Mouse (Mus musculus) CD4-positive naive resting alpha-beta T cell, adult 76 days (primary cell): ENCODE results near the gene Flrt1. TPM values are rescaled to one million over a fixed set of nuclear protein-coding genes. Genes with fewer than 3 reads are reported as not detected.

ENCODE experiments used
- total RNA-seq: library from RNA; stranded (reverse); gene quantifications from one replicate; pipeline ENCODE4 v1.2.4, GENCODE M21; 2023

The Flrt1 gene
- total RNA-seq: not detected

GRCm38 (mm10) chr19:7105544-7105943, at the start of gene Flrt1:
Gene Flrt1 (minus strand): TSS chr19:7105729.

GRCm38 (mm10) chr19:7056248-7057087, 49.1 kb downstream of the Flrt1 start, which contains the start of gene Macrod1:
Gene Macrod1 (plus strand): TSS chr19:7056810.

Other genes with a start within 250 kb of the Flrt1 start
- 89.3 TPM for gene Ccdc88b, start 247.5 kb downstream of the Flrt1 start, total RNA-seq
- 125 TPM for gene Trmt112, start 196.0 kb downstream of the Flrt1 start, total RNA-seq
- gene Prdx5, start 195.6 kb downstream of the Flrt1 start, total RNA-seq: 48.4 TPM
- gene Esrra, start 183.9 kb downstream of the Flrt1 start, total RNA-seq: 26.7 TPM
- not detected for gene Catsperz, start 180.3 kb downstream of the Flrt1 start, total RNA-seq
- gene Kcnk4, start 171.2 kb downstream of the Flrt1 start, total RNA-seq: 1.1 TPM
- 10.2 TPM for gene Bad, start 163.9 kb downstream of the Flrt1 start, total RNA-seq
- gene Gpr137, start 163.2 kb downstream of the Flrt1 start, total RNA-seq: 7.0 TPM
- gene Ppp1r14b, start 130.8 kb downstream of the Flrt1 start, total RNA-seq: 93.3 TPM
- gene Plcb3, start 129.3 kb downstream of the Flrt1 start, total RNA-seq: 8.1 TPM
- 11.3 TPM for gene Fkbp2, start 125.2 kb downstream of the Flrt1 start, total RNA-seq
- 7.7 TPM for gene Vegfb, start 118.1 kb downstream of the Flrt1 start, total RNA-seq
- 28.4 TPM for gene Dnajc4, start 113.2 kb downstream of the Flrt1 start, total RNA-seq
- gene Nudt22, start 109.6 kb downstream of the Flrt1 start, total RNA-seq: 5.1 TPM
- gene Trpt1, start 109.6 kb downstream of the Flrt1 start, total RNA-seq: 2.1 TPM
- 143 TPM for gene Fermt3, start 86.3 kb downstream of the Flrt1 start, total RNA-seq
- 91.7 TPM for gene Stip1, start 65.8 kb downstream of the Flrt1 start, total RNA-seq
- 14.7 TPM for gene Macrod1, start 48.9 kb downstream of the Flrt1 start, total RNA-seq
- 107 TPM for gene Otub1, start 100.6 kb upstream of the Flrt1 start, total RNA-seq
- 205 TPM for gene Cox8a, start 111.9 kb upstream of the Flrt1 start, total RNA-seq
- 33.5 TPM for gene Naa40, start 135.5 kb upstream of the Flrt1 start, total RNA-seq
- 1.7 TPM for gene Rcor2, start 161.6 kb upstream of the Flrt1 start, total RNA-seq
- 233 TPM for gene Mark2, start 236.1 kb upstream of the Flrt1 start, total RNA-seq